Mouse (Mus musculus) ES-Bruce4 (cell line): ENCODE measurements around the gene Zfp280b.

Experiments used
- CTCF ChIP-seq: IDR thresholded peaks from one replicate; pipeline ENCODE4 v1.8.1; 2011; ENCODE audit warnings: low read depth, low read length
- POLR2A ChIP-seq: IDR thresholded peaks from one replicate; pipeline ENCODE4 v1.8.1; 2011; ENCODE audit warnings: low read length; ENCODE audit not compliant: insufficient read depth

DNA sequence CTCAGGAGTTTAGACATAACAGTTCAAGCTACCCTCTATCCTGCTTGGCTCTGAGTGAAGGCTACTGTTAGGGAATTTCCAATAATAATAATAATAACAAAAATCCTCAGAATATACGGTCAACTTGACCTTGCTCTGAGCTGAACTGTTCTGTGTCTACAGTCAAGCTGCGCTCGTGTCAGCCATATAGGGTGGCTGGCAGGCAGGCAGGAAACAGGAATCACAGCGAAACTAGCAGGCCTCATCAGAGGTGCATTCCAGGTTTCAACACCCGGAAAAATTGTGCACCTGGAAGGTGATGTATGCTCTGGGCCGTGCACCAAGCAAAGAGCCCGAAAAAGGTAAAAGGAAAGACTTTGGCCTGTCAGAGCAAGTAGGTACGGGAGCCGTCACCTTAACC is 4.1 kb upstream of the Zfp280b start:
- TF ChIP-seq CTCF (no peak), POLR2A (no peak)
